Mouse (Mus musculus) lung, adult 2 months (tissue): ENCODE data around the gene Coro2b. TPM values are rescaled to one million over a fixed set of nuclear protein-coding genes. Genes with fewer than 3 reads are reported as not detected.

ENCODE experiments used
- DNase-seq: peaks from one replicate; pipeline ENCODE4 v3.0.0; 2022
- H3K4me1 ChIP-seq: fragments of 200-500 bp; 2 replicates; pipeline ENCODE4 v1.6.1; 2011; ENCODE audit warnings: low read length; ENCODE audit not compliant: control insufficient read depth, insufficient read depth
- H3K4me3 ChIP-seq: fragments of 200-500 bp; replicated peaks from 2 replicates; pipeline ENCODE3; 2011; ENCODE audit warnings: low read depth, mild to moderate bottlenecking, control low read depth, low read length; ENCODE audit errors: extremely low read depth
- CTCF ChIP-seq: fragments of 200-500 bp; IDR thresholded peaks from 2 replicates; pipeline ENCODE4 v1.5.1; 2011; ENCODE audit warnings: mild to moderate bottlenecking, low read length, control low read depth; ENCODE audit not compliant: insufficient read depth
- POLR2A ChIP-seq: fragments of 200-500 bp; IDR thresholded peaks from 2 replicates; pipeline ENCODE4 v1.6.1; 2011; ENCODE audit warnings: low read depth, mild to moderate bottlenecking, control low read depth, low read length, borderline replicate concordance; ENCODE audit errors: extremely low read depth
- WGBS: fragments of 180-500 bp; shearing (Covaris S2); methylation state at CpG from one replicate; pipeline ENCODE4 v1.1.7; 2018; 5-methylcytosine and 5-hydroxymethylcytosine counted together
- polyA plus RNA-seq: library from polyadenylated mRNA; depleted of rRNA; stranded (reverse); fragments of >200 nt; gene quantifications from 2 replicates; pipeline ENCODE4 v1.2.3, GENCODE M21; 2012

Coro2b gene
- polyA plus RNA-seq, 1 experiment: 48.8 TPM

DNA sequence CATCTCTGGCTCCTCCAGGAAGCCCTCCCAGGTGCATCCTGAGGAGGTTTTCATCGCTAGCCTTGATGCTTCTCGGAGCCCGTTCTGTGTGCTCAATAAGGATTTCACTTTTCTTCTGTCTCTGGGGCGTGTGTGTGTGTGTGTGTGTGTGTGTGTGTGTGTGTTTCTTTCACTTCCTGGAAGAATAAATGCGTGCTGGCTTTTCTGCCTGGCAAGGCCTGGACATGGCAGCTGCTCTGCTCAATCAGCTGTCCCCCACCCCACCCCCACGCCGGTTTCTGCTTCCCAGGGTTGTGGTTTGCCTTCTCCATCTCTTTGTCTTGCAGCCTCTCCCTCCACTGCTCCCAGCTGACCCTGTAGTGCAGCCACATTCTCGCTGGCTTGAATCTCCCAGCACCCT, 4.3 kb upstream of the Coro2b start:
- no peak overlapping the region for H3K4me3 ChIP-seq
- H3K4me1 ChIP-seq: peaks cover 3% of the 10 kb centered on the region
- DNase-seq: no peak
- WGBS: 38% methylated on average over 8 of the region's 8 CpGs
- TF ChIP-seq POLR2A (no peak), CTCF (no peak)

DNA sequence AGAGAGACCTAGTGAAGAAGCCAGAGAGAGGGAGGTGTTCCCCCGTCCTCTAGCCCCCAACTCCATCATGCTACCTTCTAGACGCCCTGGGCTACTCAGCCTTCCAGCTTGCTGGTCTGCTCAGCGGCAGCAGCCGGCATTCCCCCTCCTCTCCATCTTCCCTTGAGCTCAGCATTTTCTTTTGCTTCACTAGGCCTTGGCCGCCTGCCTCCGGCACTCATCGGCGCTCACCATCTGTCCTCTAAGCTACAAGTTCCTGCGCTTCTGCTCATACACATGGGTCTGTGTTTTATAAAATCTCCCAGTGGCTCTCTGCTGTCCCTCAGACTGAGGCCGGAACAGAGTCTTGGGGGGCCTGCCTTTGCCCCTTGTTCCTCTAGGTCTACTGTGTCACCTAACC, 3.9 kb upstream of the Coro2b start:
- TF ChIP-seq CTCF: no peak
- no peak for TF ChIP-seq POLR2A
- H3K4me3 ChIP-seq: no peak overlapping the region
- H3K4me1 ChIP-seq: peaks cover 3% of the 10 kb centered on the region
- 73% methylated on average over 10 of the region's 10 CpGs for WGBS
- no peak for DNase-seq

- DNase-seq: no peak
- no peak overlapping the region for H3K4me3 ChIP-seq
- H3K4me1 ChIP-seq: peaks cover 3% of the 10 kb centered on the region
- WGBS: 85% methylated on average over 9 of the region's 9 CpGs
- TF ChIP-seq CTCF (no peak), POLR2A (no peak)
Observed at GRCm38 (mm10) chr9:62540166-62540565, 3.3 kb upstream of the Coro2b start.

DNA sequence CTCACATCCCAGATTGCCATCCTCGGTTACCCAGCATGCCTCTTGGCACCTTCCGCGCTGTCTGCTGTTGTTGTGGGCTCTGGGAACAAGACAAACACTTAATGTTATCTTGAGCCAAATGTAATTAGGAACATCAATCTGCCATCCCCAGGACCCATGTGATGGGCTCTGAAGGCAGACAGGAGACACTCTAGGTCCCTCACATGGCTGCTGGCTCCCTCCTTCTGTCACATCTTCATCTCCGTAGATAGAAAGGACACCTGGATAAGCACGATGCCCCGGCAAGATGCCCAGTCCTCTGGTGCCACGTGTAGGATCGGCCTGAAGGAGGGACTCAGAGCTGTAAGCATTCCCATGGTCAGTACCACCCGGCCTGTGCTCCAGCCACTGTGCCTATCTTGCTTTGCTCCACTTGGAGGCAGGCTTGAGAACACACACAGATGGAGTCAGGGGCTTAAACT, 2.4 kb upstream of the Coro2b start:
- DNase-seq: no peak
- H3K4me1 ChIP-seq: peaks cover 3% of the 10 kb centered on the region
- TF ChIP-seq POLR2A (no peak), CTCF (no peak)
- H3K4me3 ChIP-seq: no peak overlapping the region
- 94% methylated on average over 9 of the region's 9 CpGs for WGBS

GRCm38 (mm10) chr9:62537941-62538340, 1.1 kb upstream of the Coro2b start:
- peaks cover 5% of the 10 kb centered on the region for H3K4me1 ChIP-seq
- DNase-seq: no peak
- WGBS: 77% methylated on average over 6 of the region's 6 CpGs
- H3K4me3 ChIP-seq: no peak overlapping the region
- TF ChIP-seq CTCF: no peak
- TF ChIP-seq POLR2A: no peak

GRCm38 (mm10) chr9:62536119-62536654, 657 bp downstream of the Coro2b start:
- WGBS: 5% methylated on average over 29 of the region's 29 CpGs
- Histone ChIP-seq H3K4me1 (peaks cover 17% of the 10 kb centered on the region), H3K4me3 (peak overlapping the region; percentile 68)
- DNase-seq: no peak
- TF ChIP-seq POLR2A: no peak
- TF ChIP-seq CTCF: no peak

DNA sequence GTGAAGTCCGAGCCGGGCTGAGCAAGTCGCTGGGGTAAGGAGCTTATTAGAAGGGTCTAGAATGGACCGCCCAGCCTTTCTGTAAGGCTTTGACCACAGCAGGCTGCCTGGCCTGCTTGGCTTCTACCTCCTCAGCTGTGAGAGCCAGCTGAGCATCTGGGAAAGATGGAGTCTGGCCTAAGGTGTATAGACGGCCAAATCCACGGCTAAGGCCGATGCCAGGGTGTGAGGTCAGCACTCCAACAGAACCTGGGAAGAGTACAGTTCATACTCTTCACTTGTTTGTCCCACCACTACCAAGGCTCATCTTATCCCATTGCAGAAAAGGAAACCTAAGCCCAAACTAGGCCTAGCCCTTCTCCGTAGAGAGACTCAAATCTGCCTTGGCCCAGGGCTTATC, 1.3 kb downstream of the Coro2b start:
- WGBS: 69% methylated on average over 8 of the region's 8 CpGs
- Histone ChIP-seq H3K4me3 (peak overlapping the region; percentile 68), H3K4me1 (peaks cover 17% of the 10 kb centered on the region)
- TF ChIP-seq CTCF: no peak
- no peak for TF ChIP-seq POLR2A
- no peak for DNase-seq

DNA sequence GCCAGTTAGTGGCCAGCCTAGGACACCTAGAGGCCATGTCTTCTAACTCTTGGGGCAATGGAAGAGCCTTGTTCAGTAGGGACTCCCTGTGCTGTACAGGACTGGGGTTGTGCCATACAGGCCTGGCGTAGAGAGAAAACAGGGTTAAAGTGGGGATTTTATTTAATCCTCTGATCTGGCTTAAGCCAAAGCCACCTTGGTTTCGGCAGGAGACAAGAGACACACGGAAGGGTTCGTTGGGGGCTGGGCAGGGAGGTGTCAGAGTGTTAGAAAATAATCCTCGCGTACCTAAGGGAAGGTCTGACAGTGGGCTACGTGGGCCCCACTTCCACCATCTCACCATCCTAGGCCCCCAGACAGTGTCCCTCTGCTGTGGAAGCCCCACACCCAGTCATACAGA, 2.2 kb downstream of the Coro2b start:
- peaks cover 17% of the 10 kb centered on the region for H3K4me1 ChIP-seq
- no peak overlapping the region for H3K4me3 ChIP-seq
- TF ChIP-seq POLR2A (no peak), CTCF (no peak)
- WGBS: 90% methylated on average over 7 of the region's 7 CpGs
- DNase-seq: no peak

GRCm38 (mm10) chr9:62534158-62534557, 2.7 kb downstream of the Coro2b start:
- DNase-seq: no peak
- Histone ChIP-seq H3K4me1 (peaks cover 17% of the 10 kb centered on the region), H3K4me3 (no peak overlapping the region)
- no peak for TF ChIP-seq CTCF
- TF ChIP-seq POLR2A: no peak
- WGBS: 84% methylated on average over 2 of the region's 2 CpGs

DNA sequence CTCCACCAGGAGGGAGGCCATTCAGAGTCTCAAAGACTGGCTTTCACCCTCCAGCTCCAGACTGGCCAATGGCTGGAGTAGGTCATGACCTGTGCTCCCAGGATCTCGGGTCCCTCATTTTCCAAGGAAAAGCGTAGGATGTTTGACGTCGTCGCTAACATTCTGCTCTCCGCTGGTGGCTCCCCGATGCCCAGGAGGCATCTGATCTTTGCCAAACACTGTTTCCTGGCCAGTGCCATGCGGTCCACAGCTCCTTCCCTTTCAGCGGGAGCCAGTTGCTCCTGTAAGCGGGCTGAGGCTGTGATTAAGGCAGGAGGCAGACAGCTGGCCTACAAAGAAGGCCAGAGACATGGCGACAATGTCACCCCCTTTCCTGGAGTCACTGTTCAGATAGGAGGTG, 4.0 kb downstream of the Coro2b start:
- no peak for DNase-seq
- WGBS: 72% methylated on average over 11 of the region's 11 CpGs
- peaks cover 17% of the 10 kb centered on the region for H3K4me1 ChIP-seq
- TF ChIP-seq POLR2A (no peak), CTCF (no peak)
- no peak overlapping the region for H3K4me3 ChIP-seq
